Mouse (Mus musculus): Measurements from ENCODE around the gene Opa1. TPM values are rescaled to one million over a fixed set of nuclear protein-coding genes. Genes with fewer than 3 reads are reported as not detected.

The Opa1 gene
- polyA plus RNA-seq, 1 experiment from 2014 or later = 44.0 TPM

GRCm38 (mm10) chr16:29560869-29561268 is 18.3 kb upstream of the Opa1 start:
- H3K9ac ChIP-seq (ENCODE audit: low read depth, low read length) = no peak overlapping the region
- H3K27me3 ChIP-seq (ENCODE audit: control insufficient read depth, insufficient read depth, low read length) = no peaks in the 10 kb centered on the region
- no peaks in the 10 kb centered on the region for H3K4me1 ChIP-seq (ENCODE audit: control insufficient read depth, insufficient read depth, low read length)
- no peaks in the 10 kb centered on the region for H3K9me3 ChIP-seq (ENCODE audit: control insufficient read depth, low read length)
- no peak overlapping the region for H3K27ac ChIP-seq (ENCODE audit: low read depth, low read length)
- peak overlapping the region; percentile 26; the same call in 1 of the 2 replicates for H3K4me2 ChIP-seq (replicated peaks; ENCODE audit: low read depth, low read length)
- ATAC-seq (ENCODE audit: low FRiP score, low TSS enrichment) = no peak
- H3K4me3 ChIP-seq (ENCODE audit: low read length) = no peak overlapping the region
- 7% methylated on average over 7 of the region's 7 CpGs for WGBS
- H3K36me3 ChIP-seq (ENCODE audit: control insufficient read depth, insufficient read depth, low read length) = no peaks in the 10 kb centered on the region

GRCm38 (mm10) chr16:29574013-29574412 is 5.1 kb upstream of the Opa1 start:
- H3K27me3 ChIP-seq (ENCODE audit: control insufficient read depth, insufficient read depth, low read length) = no peaks in the 10 kb centered on the region
- H3K4me3 ChIP-seq (ENCODE audit: low read length) = no peak overlapping the region
- H3K4me2 ChIP-seq (replicated peaks; ENCODE audit: low read depth, low read length) = no peak overlapping the region
- H3K9me3 ChIP-seq (ENCODE audit: control insufficient read depth, low read length) = no peaks in the 10 kb centered on the region
- no peaks in the 10 kb centered on the region for H3K36me3 ChIP-seq (ENCODE audit: control insufficient read depth, insufficient read depth, low read length)
- no peak overlapping the region for H3K27ac ChIP-seq (ENCODE audit: low read depth, low read length)
- WGBS = 73% methylated on average over 4 of the region's 4 CpGs
- no peak for ATAC-seq (ENCODE audit: low FRiP score, low TSS enrichment)
- H3K4me1 ChIP-seq (ENCODE audit: control insufficient read depth, insufficient read depth, low read length) = no peaks in the 10 kb centered on the region
- no peak overlapping the region for H3K9ac ChIP-seq (ENCODE audit: low read depth, low read length)

- H3K27ac ChIP-seq (ENCODE audit: low read depth, low read length) = no peak overlapping the region
- 17% methylated on average over 5 of the region's 5 CpGs for WGBS
- no peak overlapping the region for H3K4me2 ChIP-seq (replicated peaks; ENCODE audit: low read depth, low read length)
- H3K9me3 ChIP-seq (ENCODE audit: control insufficient read depth, low read length) = no peaks in the 10 kb centered on the region
- H3K9ac ChIP-seq (ENCODE audit: low read depth, low read length) = no peak overlapping the region
- no peaks in the 10 kb centered on the region for H3K27me3 ChIP-seq (ENCODE audit: control insufficient read depth, insufficient read depth, low read length)
- no peak overlapping the region for H3K4me3 ChIP-seq (ENCODE audit: low read length)
- ATAC-seq (ENCODE audit: low FRiP score, low TSS enrichment) = no peak
- H3K36me3 ChIP-seq (ENCODE audit: control insufficient read depth, insufficient read depth, low read length) = no peaks in the 10 kb centered on the region
- peaks cover 7% of the 10 kb centered on the region; the same call in 1 of the 2 replicates for H3K4me1 ChIP-seq (ENCODE audit: control insufficient read depth, insufficient read depth, low read length)
Measured at GRCm38 (mm10) chr16:29575620-29576019, 3.5 kb upstream of the Opa1 start.

DNA sequence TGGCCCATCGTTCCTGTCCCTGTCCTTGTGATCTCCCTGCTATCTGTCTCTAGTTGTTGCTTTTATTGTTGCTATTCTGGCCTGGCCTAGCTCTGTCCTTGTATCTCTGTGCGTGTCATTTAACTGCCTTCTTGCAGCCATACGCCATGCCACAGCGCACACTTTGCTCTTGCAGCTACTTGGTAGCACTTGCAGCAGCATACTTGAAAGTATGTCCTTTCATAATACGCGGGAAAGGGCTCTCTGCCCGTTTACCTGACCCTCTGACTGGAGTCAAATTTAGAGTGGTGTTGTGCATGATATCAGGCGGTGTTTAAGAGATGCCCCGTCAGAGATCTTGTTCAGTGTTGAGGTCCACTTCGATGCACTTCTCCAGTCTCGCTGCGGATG is 648 bp downstream of the Opa1 start:
- Histone ChIP-seq H3K36me3 (ENCODE audit: control insufficient read depth, insufficient read depth, low read length) (no peaks in the 10 kb centered on the region), H3K27me3 (ENCODE audit: control insufficient read depth, insufficient read depth, low read length) (no peaks in the 10 kb centered on the region), H3K27ac (ENCODE audit: low read depth, low read length) (no peak overlapping the region), H3K9ac (ENCODE audit: low read depth, low read length) (peak overlapping the region; percentile 92), H3K9me3 (ENCODE audit: control insufficient read depth, low read length) (no peaks in the 10 kb centered on the region), H3K4me2 (replicated peaks; ENCODE audit: low read depth, low read length) (peak overlapping the region; percentile 93), H3K4me3 (ENCODE audit: low read length) (peak overlapping the region; percentile 91), H3K4me1 (ENCODE audit: control insufficient read depth, insufficient read depth, low read length) (peaks cover 8% of the 10 kb centered on the region; the same call in 1 of the 2 replicates)
- ATAC-seq (ENCODE audit: low FRiP score, low TSS enrichment) = no peak; the same call in 1 of the 2 replicates
- WGBS = 9% methylated on average over 12 of the region's 12 CpGs

DNA sequence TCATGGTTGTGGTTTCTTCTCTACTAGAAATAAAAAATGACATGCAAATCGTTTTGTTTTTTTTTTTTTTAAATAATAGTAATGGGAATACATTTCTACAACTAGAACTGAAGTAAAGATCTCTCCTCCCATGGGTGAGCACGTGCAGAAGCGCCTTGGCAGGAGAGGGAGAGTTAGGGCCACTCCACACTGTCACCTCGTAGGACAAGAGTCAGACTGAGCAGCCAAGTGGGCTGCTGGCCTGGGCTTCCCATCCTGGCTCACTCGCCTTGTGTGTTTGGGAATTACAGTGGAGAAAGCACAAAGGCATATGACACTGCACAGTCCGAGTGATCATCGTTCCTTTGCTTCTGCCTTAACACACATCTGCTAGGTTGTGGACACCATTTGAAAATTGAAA is 13.0 kb downstream of the Opa1 start:
- 85% methylated on average over 7 of the region's 7 CpGs for WGBS
- H3K4me1 ChIP-seq (ENCODE audit: control insufficient read depth, insufficient read depth, low read length) = no peaks in the 10 kb centered on the region

DNA sequence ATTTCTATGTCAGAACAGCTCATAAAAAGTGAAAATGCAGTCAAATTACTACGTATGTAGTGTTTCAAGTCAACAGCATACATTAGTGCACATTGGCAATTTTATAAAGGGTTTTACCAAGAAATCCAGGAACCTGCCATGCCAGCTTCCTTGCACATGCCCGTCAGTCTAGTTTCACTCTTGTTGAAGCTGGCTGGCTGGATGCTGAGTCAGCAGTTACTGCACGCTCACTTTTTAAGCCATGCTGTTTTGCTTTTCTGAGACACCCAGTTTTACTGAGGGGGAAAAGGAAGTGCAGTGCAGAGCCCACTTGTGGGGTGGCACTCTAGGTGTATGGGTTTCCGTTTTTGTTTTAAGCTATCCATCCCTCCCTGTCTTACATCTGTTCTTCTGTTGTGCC is 18.0 kb downstream of the Opa1 start:
- Histone ChIP-seq H3K9ac (ENCODE audit: low read depth, low read length) (no peak overlapping the region), H3K4me1 (ENCODE audit: control insufficient read depth, insufficient read depth, low read length) (no peaks in the 10 kb centered on the region), H3K4me2 (replicated peaks; ENCODE audit: low read depth, low read length) (no peak overlapping the region), H3K9me3 (ENCODE audit: control insufficient read depth, low read length) (no peaks in the 10 kb centered on the region), H3K4me3 (ENCODE audit: low read length) (no peak overlapping the region), H3K36me3 (ENCODE audit: control insufficient read depth, insufficient read depth, low read length) (peaks cover 21% of the 10 kb centered on the region), H3K27ac (ENCODE audit: low read depth, low read length) (no peak overlapping the region), H3K27me3 (ENCODE audit: control insufficient read depth, insufficient read depth, low read length) (no peaks in the 10 kb centered on the region)
- no peak for ATAC-seq (ENCODE audit: low FRiP score, low TSS enrichment)
- WGBS = 83% methylated on average over 4 of the region's 4 CpGs

More for the DNA sequence above, 13.0 kb downstream of the Opa1 start:
- Histone ChIP-seq H3K27me3 (ENCODE audit: control insufficient read depth, insufficient read depth, low read length) (no peaks in the 10 kb centered on the region), H3K4me2 (replicated peaks; ENCODE audit: low read depth, low read length) (no peak overlapping the region), H3K9me3 (ENCODE audit: control insufficient read depth, low read length) (no peaks in the 10 kb centered on the region), H3K36me3 (ENCODE audit: control insufficient read depth, insufficient read depth, low read length) (peaks cover 46% of the 10 kb centered on the region), H3K9ac (ENCODE audit: low read depth, low read length) (no peak overlapping the region), H3K27ac (ENCODE audit: low read depth, low read length) (no peak overlapping the region), H3K4me3 (ENCODE audit: low read length) (no peak overlapping the region)
- no peak for ATAC-seq (ENCODE audit: low FRiP score, low TSS enrichment)

- Histone ChIP-seq H3K9ac (ENCODE audit: low read depth, low read length) (no peak overlapping the region), H3K4me1 (ENCODE audit: control insufficient read depth, insufficient read depth, low read length) (no peaks in the 10 kb centered on the region), H3K4me3 (ENCODE audit: low read length) (no peak overlapping the region), H3K9me3 (ENCODE audit: control insufficient read depth, low read length) (no peaks in the 10 kb centered on the region), H3K36me3 (ENCODE audit: control insufficient read depth, insufficient read depth, low read length) (peaks cover 43% of the 10 kb centered on the region), H3K4me2 (replicated peaks; ENCODE audit: low read depth, low read length) (no peak overlapping the region), H3K27ac (ENCODE audit: low read depth, low read length) (no peak overlapping the region), H3K27me3 (ENCODE audit: control insufficient read depth, insufficient read depth, low read length) (no peaks in the 10 kb centered on the region)
- WGBS = 93% methylated on average over 8 of the region's 8 CpGs
- ATAC-seq (ENCODE audit: low FRiP score, low TSS enrichment) = no peak
Measured at GRCm38 (mm10) chr16:29605546-29605945, 26.4 kb downstream of the Opa1 start.

DNA sequence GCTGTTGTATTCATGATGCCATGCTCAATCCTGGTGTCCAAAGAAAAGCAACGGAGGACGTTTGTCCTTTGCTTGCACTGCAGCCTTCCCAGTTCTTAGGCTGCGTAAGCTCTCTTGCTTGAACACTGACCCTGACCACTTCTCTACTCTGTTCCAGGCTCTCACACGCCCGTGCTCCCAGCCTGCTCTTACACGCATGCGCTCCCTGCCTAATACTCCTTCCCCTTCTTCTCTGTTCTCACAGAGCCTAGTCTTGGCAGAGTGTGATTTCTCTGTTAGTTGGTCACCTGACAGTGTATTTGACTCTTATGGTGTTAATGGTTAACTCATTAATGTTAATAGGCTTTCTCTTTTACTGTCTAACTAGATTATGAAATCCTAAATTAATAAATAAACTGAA is 28.0 kb downstream of the Opa1 start:
- Histone ChIP-seq H3K36me3 (ENCODE audit: control insufficient read depth, insufficient read depth, low read length) (peaks cover 56% of the 10 kb centered on the region), H3K9ac (ENCODE audit: low read depth, low read length) (no peak overlapping the region), H3K4me3 (ENCODE audit: low read length) (no peak overlapping the region), H3K27ac (ENCODE audit: low read depth, low read length) (no peak overlapping the region), H3K9me3 (ENCODE audit: control insufficient read depth, low read length) (no peaks in the 10 kb centered on the region), H3K27me3 (ENCODE audit: control insufficient read depth, insufficient read depth, low read length) (no peaks in the 10 kb centered on the region), H3K4me1 (ENCODE audit: control insufficient read depth, insufficient read depth, low read length) (no peaks in the 10 kb centered on the region), H3K4me2 (replicated peaks; ENCODE audit: low read depth, low read length) (no peak overlapping the region)
- WGBS = 90% methylated on average over 7 of the region's 7 CpGs
- no peak for ATAC-seq (ENCODE audit: low FRiP score, low TSS enrichment)

GRCm38 (mm10) chr16:29614762-29615161 is 35.6 kb downstream of the Opa1 start:
- Histone ChIP-seq H3K4me1 (ENCODE audit: control insufficient read depth, insufficient read depth, low read length) (no peaks in the 10 kb centered on the region), H3K4me3 (ENCODE audit: low read length) (no peak overlapping the region), H3K4me2 (replicated peaks; ENCODE audit: low read depth, low read length) (no peak overlapping the region), H3K9me3 (ENCODE audit: control insufficient read depth, low read length) (no peaks in the 10 kb centered on the region), H3K27me3 (ENCODE audit: control insufficient read depth, insufficient read depth, low read length) (no peaks in the 10 kb centered on the region), H3K36me3 (ENCODE audit: control insufficient read depth, insufficient read depth, low read length) (peaks cover 76% of the 10 kb centered on the region), H3K9ac (ENCODE audit: low read depth, low read length) (no peak overlapping the region), H3K27ac (ENCODE audit: low read depth, low read length) (no peak overlapping the region)
- WGBS = 72% methylated on average over 9 of the region's 9 CpGs
- no peak for ATAC-seq (ENCODE audit: low FRiP score, low TSS enrichment)

All from kidney, embryonic 14.5 days (tissue).